Mouse (Mus musculus) left cerebral cortex, postnatal 36 days (tissue): ENCODE measurements at regions not wholly inside any gene's neighbourhood (a gene's known extent, or its start where the extent isn't known, plus 50 kb on each side); places are given as distances from the start of the nearest gene placed in this dataset.
A peak's percentile ranks its signal among the peaks of the same experiment; 100 is the strongest.

Experiments used
- DNase-seq, 2 experiments: peaks; one replicate each; pipeline ENCODE4 v3.0.0; 2021 to 2022; ENCODE audit warnings: low spot score in 2 of 2, mixed read lengths in 1 of 2
- intact Hi-C: fragments of 180-260 bp; cut with DNase I; formaldehyde crosslinking; loops from one replicate; pipeline ENCODE4 v1.15.1; 2025

DNA sequence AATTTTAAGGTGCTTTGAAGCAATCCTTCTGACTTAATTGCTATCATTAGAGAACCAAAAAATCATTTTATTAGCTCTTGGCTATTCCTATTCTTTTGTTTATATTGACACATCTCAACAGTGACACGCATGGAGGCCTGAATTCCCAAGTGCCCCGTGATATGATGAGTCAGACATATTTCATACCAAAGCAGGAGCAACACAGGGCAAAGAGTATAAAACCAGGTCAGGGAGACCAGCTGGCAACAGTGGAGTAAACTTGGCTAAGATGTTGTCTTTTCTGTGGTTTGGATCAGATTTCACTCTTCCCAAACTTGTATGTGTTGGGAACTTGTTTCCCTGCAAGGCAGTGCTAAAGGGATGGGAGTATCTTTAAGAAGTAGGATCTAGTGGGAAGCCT is 500.6 kb upstream of the Camk1g start:
- no peak for DNase-seq

GRCm38 (mm10) chr1:193868639-193869320 is 498.7 kb upstream of the Camk1g start:
- DNase-seq = no peak
- intact Hi-C loops = no loop called here

More for the DNA sequence above, 500.6 kb upstream of the Camk1g start:
- intact Hi-C loops = no loop called here

- intact Hi-C loops = no loop called here
- DNase-seq = no peak
Measured at GRCm38 (mm10) chr1:193860767-193861299, 490.7 kb upstream of the Camk1g start.

GRCm38 (mm10) chr1:193860354-193860753 is 490.3 kb upstream of the Camk1g start:
- intact Hi-C loops = no loop called here

GRCm38 (mm10) chr1:193859257-193860125 is 489.4 kb upstream of the Camk1g start:
- DNase-seq = no peak

More at GRCm38 (mm10) chr1:193860354-193860753, 490.3 kb upstream of the Camk1g start:
- no peak for DNase-seq

DNA sequence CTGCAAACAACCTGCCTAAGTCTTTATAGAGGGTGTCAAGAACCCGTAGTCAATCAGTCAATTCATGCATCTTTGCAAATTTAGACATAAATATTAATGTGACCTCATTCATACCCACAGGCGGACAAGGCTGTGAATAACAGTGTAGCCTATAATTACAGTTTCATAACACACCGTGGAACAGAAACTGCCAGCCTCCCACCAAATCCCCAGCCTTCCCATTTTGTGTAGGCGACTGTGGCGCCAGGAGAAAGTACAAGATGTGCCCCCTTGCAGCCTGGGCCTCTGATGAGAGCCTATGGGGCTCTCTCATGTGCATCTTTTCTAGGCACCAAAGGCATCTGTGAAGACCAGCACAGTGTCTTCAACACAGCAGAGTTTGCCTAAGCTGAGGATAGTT is 477.8 kb upstream of the Camk1g start:
- intact Hi-C loops = no loop called here
- peak; percentile 35 to 61 for DNase-seq

More at GRCm38 (mm10) chr1:193859257-193860125, 489.4 kb upstream of the Camk1g start:
- intact Hi-C loops = no loop called here

DNA sequence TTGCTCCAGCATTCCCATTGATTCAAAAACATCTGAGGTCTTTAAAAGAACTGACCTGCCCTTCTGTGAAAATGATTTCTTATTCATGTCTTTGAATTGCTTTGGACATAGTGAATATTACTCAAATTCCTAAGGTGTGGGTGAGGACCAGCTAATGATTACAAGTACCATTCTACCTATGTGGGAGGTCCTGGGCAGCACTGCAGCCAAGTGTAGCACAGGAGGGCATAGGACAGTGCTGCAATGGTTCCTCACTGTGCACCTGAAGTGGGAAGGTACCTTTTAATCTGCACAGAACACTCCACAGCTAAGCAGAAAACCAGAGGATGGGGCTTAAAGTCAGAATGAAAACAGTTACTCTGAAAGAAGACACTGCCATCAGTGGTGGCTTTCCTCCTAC is 474.8 kb upstream of the Camk1g start:
- intact Hi-C loops = no loop called here
- DNase-seq = no peak

DNA sequence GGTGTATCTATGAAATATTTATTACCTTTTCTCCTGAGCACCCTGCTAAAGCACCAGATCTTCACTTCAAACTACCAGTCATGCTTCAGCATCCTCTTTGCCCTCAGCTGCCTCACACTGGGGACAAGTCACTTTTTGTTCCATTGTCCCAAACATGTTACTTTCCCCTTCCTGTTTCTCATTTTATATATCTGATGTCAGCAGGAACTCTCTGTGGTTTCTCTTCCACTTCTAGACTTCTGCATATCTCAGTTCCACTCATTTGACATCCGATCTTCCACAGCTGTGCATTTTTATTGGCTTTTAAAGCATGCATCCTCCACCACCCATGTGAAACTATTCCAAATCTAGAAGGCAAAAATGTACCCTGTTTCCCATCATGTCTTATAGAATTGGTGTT is 474.4 kb upstream of the Camk1g start:
- no peak for DNase-seq
- intact Hi-C loops = no loop called here

GRCm38 (mm10) chr1:193800998-193801397 is 430.9 kb upstream of the Camk1g start:
- intact Hi-C loops = no loop called here
- no peak for DNase-seq

- no peak for DNase-seq
Measured at GRCm38 (mm10) chr1:193790579-193790978, 420.5 kb upstream of the Camk1g start.

GRCm38 (mm10) chr1:193788496-193788895 is 418.4 kb upstream of the Camk1g start:
- DNase-seq = no peak
- intact Hi-C loops = no loop called here

More at GRCm38 (mm10) chr1:193790579-193790978, 420.5 kb upstream of the Camk1g start:
- intact Hi-C loops = no loop called here

GRCm38 (mm10) chr1:193787417-193787816 is 417.3 kb upstream of the Camk1g start:
- DNase-seq = no peak
- intact Hi-C loops = no loop called here

DNA sequence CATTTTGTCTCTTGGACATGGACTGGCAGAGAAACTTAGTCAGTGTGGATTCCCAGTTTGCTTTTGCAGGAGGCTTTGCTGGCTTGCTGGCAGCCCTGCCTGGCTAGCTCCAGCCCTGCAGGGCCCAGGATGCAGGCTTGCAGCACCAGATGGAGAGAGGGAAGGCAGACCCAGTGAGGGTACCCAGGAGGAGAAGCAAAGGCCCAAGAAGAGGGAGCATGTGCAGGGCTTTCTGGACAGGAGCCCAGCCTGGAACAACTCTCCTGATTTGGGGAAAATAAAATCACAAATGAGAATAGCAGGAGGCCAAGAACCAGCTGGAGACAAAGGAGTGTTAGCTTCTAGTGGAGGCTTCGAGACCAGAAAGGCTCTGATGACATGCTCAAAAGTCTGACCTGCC is 414.9 kb upstream of the Camk1g start:
- DNase-seq = no peak
- intact Hi-C loops = no loop called here

DNA sequence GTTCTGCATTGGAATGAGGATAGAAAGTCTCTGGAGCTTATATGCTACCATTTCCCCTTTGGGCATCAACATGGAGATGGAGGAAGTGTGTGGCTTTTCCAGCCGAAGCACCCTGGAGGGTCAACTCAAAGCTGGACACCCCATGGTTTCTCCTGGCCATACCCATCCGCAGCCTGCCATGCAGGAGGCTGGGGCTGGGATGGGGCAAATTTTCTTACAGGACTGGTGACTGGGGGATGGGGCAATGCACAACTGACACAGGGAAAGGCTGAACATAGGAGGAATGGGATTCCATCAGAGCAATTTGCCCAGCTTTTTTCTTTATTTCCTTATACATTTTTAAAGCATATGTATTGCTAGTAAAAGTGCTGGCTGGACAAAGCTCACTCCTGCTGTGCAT is 414.4 kb upstream of the Camk1g start:
- no peak for DNase-seq
- intact Hi-C loops = no loop called here

DNA sequence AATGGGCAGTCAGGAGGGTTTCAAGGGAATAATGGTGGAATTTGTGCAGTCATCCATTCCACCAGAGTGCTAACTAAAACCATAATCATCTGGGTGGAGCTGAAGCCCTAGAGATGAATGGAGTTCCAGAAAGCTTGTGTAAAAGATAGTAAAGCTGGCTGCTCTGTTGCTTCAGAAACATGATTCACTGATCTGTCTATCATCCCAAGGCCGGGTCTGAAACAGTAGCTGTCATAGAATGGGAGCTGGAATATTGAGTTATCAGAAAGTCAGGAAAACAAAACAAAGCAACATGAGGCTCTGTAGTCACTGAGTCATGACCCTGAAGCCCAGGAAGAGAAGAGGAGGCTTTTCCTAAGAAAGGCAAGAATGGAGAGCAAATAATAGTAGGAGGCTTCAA is 408.1 kb upstream of the Camk1g start:
- no peak for DNase-seq
- intact Hi-C loops = no loop called here

- no peak for DNase-seq
- intact Hi-C loops = no loop called here
Measured at GRCm38 (mm10) chr1:193769546-193769945, 399.4 kb upstream of the Camk1g start.

DNA sequence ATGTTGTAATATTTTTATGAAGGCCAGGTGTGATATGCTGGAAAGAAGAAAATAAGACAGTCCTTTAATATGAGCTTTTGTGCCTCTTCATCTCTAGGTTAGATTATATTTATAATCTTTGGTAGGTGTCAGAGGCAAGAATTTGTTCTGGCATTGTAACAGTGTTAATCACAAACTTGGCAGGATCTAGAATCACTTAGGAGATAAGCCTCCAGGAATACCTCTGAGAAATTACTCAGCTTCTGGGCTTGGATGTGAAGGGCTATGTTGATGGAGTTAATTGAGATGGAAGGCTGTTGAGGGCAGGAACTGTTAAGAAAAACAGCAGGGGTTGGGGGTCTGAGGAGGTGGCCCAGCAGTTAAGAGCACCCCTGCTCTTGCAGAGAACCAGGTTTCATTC is 394.0 kb upstream of the Camk1g start:
- intact Hi-C loops = no loop called here
- DNase-seq = no peak

GRCm38 (mm10) chr1:193751819-193752251 is 381.7 kb upstream of the Camk1g start:
- peak; percentile 28 to 30 for DNase-seq
- intact Hi-C loops = no loop called here

GRCm38 (mm10) chr1:193750929-193751328 is 380.8 kb upstream of the Camk1g start:
- intact Hi-C loops = no loop called here
- peak in 1 of 2 experiments; percentile 21 for DNase-seq

DNA sequence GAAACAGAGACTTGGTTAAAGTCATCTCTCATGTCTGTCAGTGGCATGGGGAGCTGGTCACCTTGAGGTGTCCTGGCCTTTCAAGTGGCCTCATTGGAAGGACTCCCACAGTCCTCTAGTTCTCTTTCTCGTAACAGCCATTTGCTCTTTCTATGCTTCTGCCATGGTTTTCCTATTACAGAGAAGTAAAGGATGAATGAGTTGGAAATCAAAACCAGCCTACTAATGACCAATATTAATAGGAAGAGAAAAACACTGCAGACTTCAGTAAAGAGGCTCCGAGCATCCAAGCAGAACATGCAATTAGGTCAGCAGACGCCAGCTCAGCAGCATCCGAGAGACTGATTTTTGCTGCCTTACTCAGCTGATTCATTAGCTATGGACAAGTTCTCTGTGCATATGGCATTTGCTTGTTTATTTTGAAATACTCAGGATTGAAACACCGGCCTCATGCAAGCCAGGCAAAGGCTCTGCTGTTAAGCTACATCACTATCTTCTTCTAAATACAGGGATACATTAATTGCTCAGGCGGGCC is 377.4 kb upstream of the Camk1g start:
- intact Hi-C loops = no loop called here
- DNase-seq = no peak
